Mouse (Mus musculus) kidney, adult 2 months (tissue): ENCODE measurements around the gene Dcakd.

ENCODE experiments used
- CTCF ChIP-seq: fragments of 200-500 bp; conservative IDR thresholded peaks from 2 replicates; pipeline ENCODE4 v1.5.1; 2011; ENCODE audit warnings: low read depth, mild to moderate bottlenecking, control low read depth, low read length, moderate library complexity, mixed read lengths; ENCODE audit not compliant: insufficient read depth, insufficient read length
- POLR2A ChIP-seq: fragments of 200-500 bp; IDR thresholded peaks from one replicate; pipeline ENCODE4 v1.6.1; 2011; ENCODE audit warnings: low read depth, low read length, control low read depth

GRCm38 (mm10) chr11:103076010-103076409 is 47.9 kb upstream of the Dcakd start:
- no peak for TF ChIP-seq CTCF
- TF ChIP-seq POLR2A: no peak
